Mouse (Mus musculus): ENCODE data around the gene Prss47. TPM values are rescaled to one million over a fixed set of nuclear protein-coding genes. Genes with fewer than 3 reads are reported as not detected.
A peak's percentile ranks its signal among the peaks of the same experiment; 100 is the strongest.

Prss47 gene
- polyA plus RNA-seq (2017; shearing (Covaris generic)) = not detected

DNA sequence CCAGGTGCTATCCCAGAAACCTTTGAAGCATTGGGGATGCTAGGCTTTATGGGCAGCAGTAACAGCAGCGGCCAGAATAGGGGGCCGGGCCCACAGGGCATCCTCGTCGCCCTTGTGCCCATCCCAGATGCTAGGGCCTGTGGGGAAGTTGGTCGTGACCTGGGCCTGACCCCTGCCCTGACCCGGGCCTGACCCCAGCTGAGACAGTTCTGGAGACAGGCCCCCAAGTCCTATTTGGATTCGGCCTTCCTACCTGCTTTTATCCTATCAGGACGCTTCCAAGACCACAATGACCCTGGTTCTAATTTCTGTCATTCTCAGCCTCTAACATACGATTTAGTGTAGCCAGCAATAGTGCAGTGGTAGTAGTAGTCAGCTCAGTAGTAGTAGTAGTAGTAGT is at the start of gene Prss47:
Gene Prss47 (minus strand): TSS at position 101 of the 400 bp plus-strand sequence.
- no peak for ATAC-seq

DNA sequence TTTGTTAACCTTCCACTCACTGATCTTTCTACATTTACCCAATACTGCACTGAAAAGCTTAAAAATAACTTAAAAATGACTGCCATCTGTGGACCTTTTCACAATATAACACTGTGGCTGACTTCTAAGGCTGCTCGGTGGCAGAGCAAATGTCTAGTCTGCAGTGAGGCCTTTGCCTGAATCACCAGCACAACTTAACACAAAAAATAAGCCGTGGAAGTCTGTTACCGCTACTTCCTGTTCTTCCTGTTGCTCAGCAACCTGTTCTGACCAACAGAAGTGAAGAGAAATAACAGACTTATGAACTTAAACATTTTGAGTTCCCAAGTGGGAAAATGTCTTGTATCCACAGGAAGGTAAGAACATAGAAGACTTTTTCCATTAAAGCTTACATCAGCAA is 48.7 kb upstream of the Prss47 start:
- ATAC-seq = peak; percentile 64

DNA sequence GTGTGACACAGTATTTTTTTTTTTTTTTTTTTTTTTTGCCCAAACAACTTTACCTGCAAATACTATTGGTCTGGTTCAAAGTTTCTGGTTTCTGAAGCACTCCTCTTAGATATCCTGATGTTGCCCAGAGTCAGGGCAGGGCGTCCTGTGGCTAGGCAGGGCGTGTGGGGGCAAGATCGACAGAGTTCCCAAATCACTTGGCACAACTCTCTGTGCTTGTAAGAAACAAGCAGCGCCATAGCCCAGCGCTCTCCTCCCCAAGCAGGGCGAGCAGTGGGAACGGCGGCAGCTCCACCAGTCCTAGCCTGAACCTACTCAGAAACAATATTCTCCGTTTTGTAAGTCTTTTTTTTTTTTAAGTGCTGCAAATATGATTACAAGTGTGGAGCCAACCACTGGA is 48.1 kb upstream of the Prss47 start:
- ATAC-seq = no peak

DNA sequence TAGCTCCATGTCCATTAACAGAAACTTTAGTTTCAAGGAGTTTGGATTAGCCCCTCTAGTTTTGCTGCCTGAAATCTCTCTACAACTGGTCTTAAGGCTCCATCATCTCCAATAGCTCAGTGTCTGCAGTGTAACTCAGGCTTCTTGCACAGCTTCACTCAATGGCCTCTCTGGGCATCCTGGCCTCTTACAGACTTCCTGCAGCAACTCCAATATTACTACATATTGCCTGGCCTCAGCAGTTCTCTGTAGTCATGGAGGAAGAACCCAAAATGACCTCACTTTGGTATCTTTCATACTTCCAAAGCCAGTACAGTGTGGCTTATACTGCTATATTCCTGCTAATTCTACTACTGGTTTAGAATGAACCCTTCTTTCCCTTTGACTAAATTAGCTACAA is 44.5 kb upstream of the Prss47 start:
- no peak for ATAC-seq

DNA sequence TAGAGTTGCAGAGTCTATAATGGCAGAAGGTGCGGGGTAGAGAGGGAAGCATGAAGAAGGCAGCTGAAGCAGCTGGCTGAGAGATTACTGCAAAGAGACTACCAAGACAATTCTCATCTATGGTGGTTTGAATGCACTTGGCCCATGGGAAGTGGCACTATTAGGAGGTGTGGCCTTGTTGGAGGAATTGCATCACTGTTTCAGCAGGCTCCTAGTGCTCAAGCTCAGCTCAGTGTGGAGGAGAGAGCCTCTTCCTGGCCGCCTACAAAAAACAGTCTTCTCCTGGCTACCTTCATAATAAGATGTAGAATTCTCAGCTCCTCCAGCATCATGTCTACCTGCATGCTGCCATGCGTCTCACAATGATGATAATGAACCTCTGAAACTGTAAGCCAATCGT is 43.4 kb upstream of the Prss47 start:
- ATAC-seq = no peak

DNA sequence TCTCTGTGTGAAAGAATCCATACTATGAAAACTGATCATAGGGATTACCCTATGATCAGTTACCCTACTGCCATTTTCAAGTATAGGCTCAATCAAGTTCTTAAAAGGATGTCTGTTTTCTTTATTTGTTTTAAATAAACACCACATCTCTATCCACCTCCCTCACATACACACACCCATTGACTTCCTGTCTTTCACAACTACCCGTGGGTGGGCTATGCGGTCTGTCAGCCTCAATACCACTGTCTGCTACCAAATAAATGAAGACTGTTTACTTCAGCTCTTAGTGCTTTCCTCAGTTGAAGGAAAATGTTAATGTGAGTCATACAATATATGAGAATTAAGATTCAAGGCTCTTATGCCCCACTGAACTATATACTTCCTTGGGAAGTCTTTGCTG is 17.4 kb upstream of the Prss47 start:
- peak; percentile 76 for ATAC-seq

DNA sequence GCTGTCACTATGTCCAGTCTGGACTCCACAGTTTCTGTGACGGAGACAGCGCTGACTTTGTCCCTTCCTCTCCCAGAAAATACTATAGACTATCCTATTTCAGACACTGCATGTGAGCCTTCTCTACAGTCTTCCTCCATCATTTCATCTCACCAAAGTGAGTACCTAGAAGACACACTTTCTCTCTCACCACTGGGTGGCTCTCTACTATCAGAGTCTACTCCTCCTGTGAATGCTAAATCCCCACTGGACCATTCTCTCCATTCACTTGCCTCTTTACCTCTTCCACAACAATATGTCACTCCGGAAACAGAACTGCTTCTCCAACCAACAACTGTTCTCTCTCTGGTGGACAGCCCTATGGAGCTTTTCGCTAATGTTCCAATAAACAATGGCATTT is 17.5 kb downstream of the Prss47 start:
- peak; percentile 45 for ATAC-seq

DNA sequence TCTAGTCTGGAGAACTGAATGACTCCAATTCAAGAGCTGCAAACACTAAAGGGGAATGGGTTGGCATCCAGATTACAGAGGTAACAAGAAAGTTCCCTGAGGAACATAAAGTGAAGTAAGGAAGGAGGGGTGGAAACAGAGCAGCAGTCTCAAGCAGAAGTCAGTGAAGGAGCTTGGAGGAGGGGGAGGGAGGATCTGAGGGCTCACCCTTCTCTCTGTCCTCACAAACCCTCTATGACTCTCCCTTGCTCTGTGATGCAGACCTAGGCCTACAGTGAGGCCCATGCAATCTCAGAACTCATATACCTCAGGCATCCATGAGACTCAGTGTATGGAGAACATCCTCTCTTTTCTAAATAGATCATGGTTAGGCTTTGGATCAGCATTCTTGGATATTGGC is 19.8 kb downstream of the Prss47 start, which contains the start of gene Spata31d1c:
Gene Spata31d1c (plus strand): TSS at position 301 of the 400 bp plus-strand sequence.
- ATAC-seq = no peak

DNA sequence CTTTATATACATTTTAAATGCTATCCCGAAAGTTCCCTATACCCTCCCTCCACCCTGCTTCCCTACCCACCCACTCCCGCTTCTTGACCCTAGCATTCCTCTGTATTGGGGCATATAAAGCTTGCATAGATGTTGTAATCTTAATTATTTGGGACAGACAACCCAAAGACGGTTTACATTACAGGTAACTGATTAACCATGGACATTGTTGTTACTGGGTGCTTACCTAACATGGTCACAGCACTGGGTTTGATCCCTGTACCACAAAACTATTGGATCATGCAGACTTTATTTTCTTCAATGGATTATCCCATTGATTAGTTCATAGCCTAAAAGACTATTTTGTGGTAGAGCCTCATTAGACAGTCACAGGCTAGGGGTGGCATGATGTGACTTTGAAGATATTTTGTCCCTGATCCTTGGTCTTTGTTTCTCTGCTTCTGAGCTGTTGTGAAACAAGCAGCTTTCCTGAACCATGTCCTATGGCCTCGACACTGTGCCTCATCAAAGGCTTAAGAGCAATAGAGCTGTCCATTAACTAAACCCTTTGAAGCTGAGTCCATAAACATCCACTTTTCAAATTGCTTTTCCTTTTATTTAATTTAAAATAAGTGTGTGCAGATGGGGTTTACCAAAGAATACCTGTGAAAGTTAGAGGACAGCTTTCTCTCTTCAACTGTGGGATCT is 41.4 kb downstream of the Prss47 start:
- ATAC-seq = no peak

DNA sequence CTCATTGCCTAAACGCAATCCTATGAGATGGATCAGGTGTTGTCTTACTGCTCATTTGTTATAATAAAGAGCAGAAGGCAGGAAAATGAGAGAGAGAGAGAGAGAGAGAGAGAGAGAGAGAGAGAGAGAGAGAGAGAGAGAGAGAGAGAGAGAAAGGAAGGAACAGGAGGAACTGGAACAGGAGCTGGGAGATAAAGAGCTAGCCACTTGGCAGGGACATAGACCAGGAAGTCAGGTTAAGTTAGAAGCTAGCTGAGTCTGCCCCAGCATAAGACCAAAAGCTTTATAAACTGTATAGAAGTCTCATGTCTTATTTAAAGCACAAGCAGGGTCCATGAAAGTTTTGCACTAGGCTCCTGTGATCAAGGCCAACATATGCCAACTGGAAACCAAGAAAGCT is 44.6 kb downstream of the Prss47 start:
- no peak for ATAC-seq

DNA sequence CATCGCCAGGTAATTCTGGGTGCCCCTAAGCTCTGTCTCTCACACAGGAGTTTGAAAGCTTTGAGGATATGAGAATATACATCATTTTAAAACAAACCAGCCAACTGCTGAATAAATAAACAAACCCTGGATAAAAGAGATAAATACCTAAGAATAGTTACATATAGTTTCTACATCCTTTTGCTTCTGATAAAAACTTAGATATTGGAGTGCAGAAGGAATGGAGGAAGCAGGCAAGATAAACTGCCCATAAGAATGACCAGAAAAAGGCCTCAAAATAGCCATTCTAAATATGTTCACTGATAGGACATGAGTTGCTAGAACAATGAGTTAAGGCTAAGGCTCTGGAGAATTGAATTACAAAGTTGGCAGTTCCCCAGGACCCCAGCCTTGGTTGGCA is 45.8 kb downstream of the Prss47 start:
- ATAC-seq = no peak

DNA sequence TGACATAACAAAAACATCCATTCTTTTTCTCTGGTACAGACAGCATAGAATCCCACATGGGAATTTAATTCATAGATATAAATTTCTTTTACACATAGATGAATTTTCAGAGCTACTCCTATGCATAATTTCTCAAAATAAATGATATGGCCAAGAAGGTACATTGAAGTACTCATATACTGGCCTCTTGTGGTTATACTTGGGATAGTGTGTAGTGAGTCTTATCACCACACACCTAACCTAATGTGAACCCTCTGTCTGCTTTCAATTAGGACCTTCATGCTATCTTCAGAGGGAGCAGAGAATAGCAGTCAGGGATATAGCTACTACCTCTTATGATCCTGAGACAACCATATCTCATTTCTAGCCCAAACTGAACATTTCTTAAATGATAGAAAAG is 47.1 kb downstream of the Prss47 start:
- no peak for ATAC-seq

Other genes with a start within 250 kb of the Prss47 start
- gene Cntnap3, start 148.8 kb downstream of the Prss47 start, polyA plus RNA-seq (2017; shearing (Covaris generic)) = not detected
- not detected for gene Spata31, start 135.4 kb downstream of the Prss47 start, polyA plus RNA-seq (2017; shearing (Covaris generic))
- gene Spata31d1c, start 19.7 kb downstream of the Prss47 start, polyA plus RNA-seq (2017; shearing (Covaris generic)) = not detected
- gene Mfsd14b, start 60.2 kb upstream of the Prss47 start, polyA plus RNA-seq (2017; shearing (Covaris generic)) = 10 to 100 TPM; 10.1 to 16.5 TPM
- gene Olfr465-ps1, start 85.3 kb upstream of the Prss47 start, polyA plus RNA-seq (2017; shearing (Covaris generic)) = not detected
- gene Olfr466, start 97.5 kb upstream of the Prss47 start, polyA plus RNA-seq (2017; shearing (Covaris generic)) = under 1 TPM in 1 of 2 experiments, not detected in 1; 0.08 TPM
- gene Nlrp4f, start 153.2 kb upstream of the Prss47 start, polyA plus RNA-seq (2017; shearing (Covaris generic)) = not detected
- gene Gm10775, start 206.8 kb upstream of the Prss47 start, polyA plus RNA-seq (2017; shearing (Covaris generic)) = not detected
- gene Zfp369, start 226.1 kb upstream of the Prss47 start, polyA plus RNA-seq (2017; shearing (Covaris generic)) = 10 to 100 TPM; 14.5 to 16.7 TPM